Mouse (Mus musculus): Measurements from ENCODE around the gene Efnb1. TPM values are rescaled to one million over a fixed set of nuclear protein-coding genes. Genes with fewer than 3 reads are reported as not detected.

Efnb1 gene
- polyA plus RNA-seq, 1 experiment from 2014 or later = 33.8 TPM

DNA sequence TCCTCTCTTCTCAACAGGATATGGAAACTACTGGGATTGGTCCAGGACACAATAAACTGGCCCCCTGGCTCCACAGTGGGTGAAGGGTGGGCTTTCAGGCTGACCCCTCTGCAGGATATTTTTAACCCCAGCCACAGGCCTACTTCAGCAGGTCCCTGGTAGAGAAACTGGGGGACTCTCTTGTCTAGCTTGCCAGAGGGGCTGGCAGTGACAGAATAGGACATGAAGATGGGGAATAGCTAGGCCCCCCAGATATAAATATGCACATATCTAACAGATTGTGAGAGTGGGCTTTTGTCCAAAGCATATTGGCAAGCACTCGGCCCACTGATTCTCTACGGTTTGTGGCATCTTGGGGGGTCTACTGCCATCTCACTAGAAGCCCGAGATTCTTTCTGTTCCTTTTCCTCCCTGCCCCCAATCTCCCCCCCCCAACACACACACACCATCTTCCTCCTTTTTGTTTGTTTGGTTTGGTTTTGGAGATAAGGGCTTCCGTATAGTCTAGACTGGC, 29.0 kb downstream of the Efnb1 start:
- no peaks in the 10 kb centered on the region for H3K9me3 ChIP-seq
- no peak for DNase-seq (ENCODE audit: low spot score)
- 82% methylated on average over 4 of the region's 4 CpGs for WGBS
- no peak overlapping the region for H3K27ac ChIP-seq (replicated peaks)
- H3K36me3 ChIP-seq (replicated peaks) = no peaks in the 10 kb centered on the region
- H3K4me1 ChIP-seq = peaks cover 2% of the 10 kb centered on the region; the same call in 1 of the 2 replicates
- H3K4me3 ChIP-seq = no peak overlapping the region
- peaks cover 100% of the 10 kb centered on the region for H3K27me3 ChIP-seq (replicated peaks; ENCODE audit: low read depth, poor library complexity, severe bottlenecking)

DNA sequence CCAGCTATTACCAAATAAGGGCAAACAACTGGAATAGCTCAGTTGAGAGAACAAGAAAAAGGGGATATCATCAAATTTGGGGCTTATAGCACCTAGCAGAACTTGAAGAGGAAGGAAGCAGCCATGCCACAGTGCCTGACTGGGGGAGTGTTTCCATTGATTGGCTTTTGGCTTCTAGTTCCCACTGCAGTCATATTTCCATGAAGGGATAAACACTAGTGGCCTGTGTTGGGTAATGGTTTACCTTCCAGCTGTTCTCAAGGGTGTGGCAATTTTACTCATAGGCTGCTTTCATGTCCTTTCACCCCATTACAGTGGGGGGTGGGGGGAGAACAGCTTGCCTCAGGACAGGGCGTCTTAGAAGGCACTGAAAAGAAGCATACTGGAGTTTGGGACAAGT, 31.1 kb downstream of the Efnb1 start:
- Histone ChIP-seq H3K4me1 (peaks cover 2% of the 10 kb centered on the region; the same call in 1 of the 2 replicates), H3K4me3 (no peak overlapping the region), H3K9me3 (no peaks in the 10 kb centered on the region), H3K27me3 (replicated peaks; ENCODE audit: low read depth, poor library complexity, severe bottlenecking) (peaks cover 100% of the 10 kb centered on the region), H3K27ac (replicated peaks) (no peak overlapping the region), H3K36me3 (replicated peaks) (no peaks in the 10 kb centered on the region)
- WGBS = 69% methylated on average over 1 of the region's 1 CpGs
- no peak for DNase-seq (ENCODE audit: low spot score)

GRCm38 (mm10) chrX:99167550-99167949, 31.6 kb downstream of the Efnb1 start:
- Histone ChIP-seq H3K27ac (replicated peaks) (no peak overlapping the region), H3K4me1 (peaks cover 2% of the 10 kb centered on the region; the same call in 1 of the 2 replicates), H3K9me3 (no peaks in the 10 kb centered on the region), H3K4me3 (no peak overlapping the region), H3K27me3 (replicated peaks; ENCODE audit: low read depth, poor library complexity, severe bottlenecking) (peaks cover 100% of the 10 kb centered on the region), H3K36me3 (replicated peaks) (no peaks in the 10 kb centered on the region)
- DNase-seq (ENCODE audit: low spot score) = no peak
- WGBS = 68% methylated on average over 7 of the region's 7 CpGs

DNA sequence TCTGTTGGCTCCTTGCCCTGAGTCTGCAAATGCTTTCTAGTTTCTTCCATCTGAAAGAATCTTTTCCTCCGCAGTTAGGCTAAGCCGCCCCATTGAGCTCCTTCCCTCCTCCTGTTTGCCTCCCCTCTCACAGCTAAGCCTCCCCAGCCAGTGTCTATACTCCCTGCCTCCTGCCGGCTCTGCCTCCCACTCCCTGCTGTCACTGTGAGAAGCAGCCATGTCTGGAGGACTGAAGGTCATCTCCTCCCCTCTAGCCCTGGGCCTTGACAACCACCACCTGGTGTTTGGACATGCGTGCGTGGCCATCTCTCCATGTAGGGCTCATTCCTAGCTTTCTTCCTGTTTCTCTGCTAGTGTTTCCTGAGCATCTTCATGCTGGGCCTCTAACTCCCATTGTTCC, 36.4 kb downstream of the Efnb1 start:
- H3K36me3 ChIP-seq (replicated peaks) = no peaks in the 10 kb centered on the region
- no peak overlapping the region for H3K4me3 ChIP-seq
- no peak overlapping the region for H3K27ac ChIP-seq (replicated peaks)
- peaks cover 100% of the 10 kb centered on the region for H3K27me3 ChIP-seq (replicated peaks; ENCODE audit: low read depth, poor library complexity, severe bottlenecking)
- no peak for DNase-seq (ENCODE audit: low spot score)
- H3K9me3 ChIP-seq = no peaks in the 10 kb centered on the region
- H3K4me1 ChIP-seq = peaks cover 5% of the 10 kb centered on the region
- WGBS = 54% methylated on average over 5 of the region's 5 CpGs

GRCm38 (mm10) chrX:99185081-99185596, 49.2 kb downstream of the Efnb1 start:
- Histone ChIP-seq H3K4me1 (peaks cover 23% of the 10 kb centered on the region), H3K4me3 (no peak overlapping the region), H3K27ac (replicated peaks) (no peak overlapping the region), H3K9me3 (no peaks in the 10 kb centered on the region), H3K27me3 (replicated peaks; ENCODE audit: low read depth, poor library complexity, severe bottlenecking) (peaks cover 100% of the 10 kb centered on the region), H3K36me3 (replicated peaks) (no peaks in the 10 kb centered on the region)
- no peak for DNase-seq (ENCODE audit: low spot score)
- 53% methylated on average over 9 of the region's 9 CpGs for WGBS

DNA sequence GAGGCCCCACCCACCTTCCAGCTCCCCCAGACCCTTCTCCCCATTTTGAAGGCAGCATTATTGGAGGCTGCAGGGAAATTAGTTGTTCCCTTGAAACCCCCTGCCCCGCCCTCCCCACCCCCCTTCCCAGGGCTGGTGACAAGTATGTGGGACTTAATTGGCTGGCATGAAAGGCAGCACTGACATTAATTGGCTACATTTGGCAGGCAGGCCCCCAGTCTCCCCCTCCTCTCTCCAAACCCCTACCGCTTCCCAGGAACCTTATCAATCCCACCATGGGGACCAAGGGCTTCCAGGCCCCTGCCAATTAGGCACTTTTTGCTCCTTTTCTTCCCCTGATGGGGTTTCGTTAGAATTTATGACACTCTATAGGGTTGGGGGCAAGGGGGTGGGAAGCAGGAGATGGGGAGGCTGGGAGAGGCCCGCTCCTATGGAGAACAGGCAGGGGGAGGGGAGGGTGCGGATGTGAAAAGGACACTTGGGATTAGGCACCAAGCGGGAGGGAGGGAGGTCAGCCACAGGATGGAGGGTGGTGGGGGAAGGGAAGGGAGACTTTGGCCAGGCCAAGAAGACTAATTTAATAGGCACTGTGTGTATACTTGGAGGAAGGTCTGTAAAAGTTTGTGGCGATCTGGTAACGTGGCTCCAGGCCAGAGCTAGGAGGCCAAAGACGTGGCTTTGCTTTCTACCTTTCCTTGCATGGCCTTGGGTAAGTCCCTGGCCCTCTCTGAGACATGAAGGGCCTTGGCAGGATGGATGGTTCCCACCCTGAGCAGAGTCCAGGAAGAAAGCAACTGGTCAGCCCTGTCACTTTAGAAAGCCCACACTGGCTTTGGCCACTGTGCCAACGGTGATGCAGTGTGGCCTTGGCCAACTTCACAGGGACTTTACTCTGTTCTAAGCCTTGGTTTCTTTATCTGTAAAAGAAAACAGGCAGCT, 50.8 kb downstream of the Efnb1 start:
- DNase-seq (ENCODE audit: low spot score) = peak; percentile 30
- Histone ChIP-seq H3K27ac (replicated peaks) (peak overlapping the region; percentile 44; the same call in 1 of the 2 replicates), H3K27me3 (replicated peaks; ENCODE audit: low read depth, poor library complexity, severe bottlenecking) (peaks cover 100% of the 10 kb centered on the region)

GRCm38 (mm10) chrX:99191441-99192087, 55.6 kb downstream of the Efnb1 start:
- 65% methylated on average over 10 of the region's 10 CpGs for WGBS
- no peak overlapping the region for H3K4me3 ChIP-seq
- no peaks in the 10 kb centered on the region for H3K9me3 ChIP-seq
- H3K27ac ChIP-seq (replicated peaks) = no peak overlapping the region
- no peak for DNase-seq (ENCODE audit: low spot score)
- H3K36me3 ChIP-seq (replicated peaks) = no peaks in the 10 kb centered on the region
- peaks cover 26% of the 10 kb centered on the region for H3K4me1 ChIP-seq
- H3K27me3 ChIP-seq (replicated peaks; ENCODE audit: low read depth, poor library complexity, severe bottlenecking) = peaks cover 100% of the 10 kb centered on the region

More for the DNA sequence above, 50.8 kb downstream of the Efnb1 start:
- no peaks in the 10 kb centered on the region for H3K9me3 ChIP-seq
- no peaks in the 10 kb centered on the region for H3K36me3 ChIP-seq (replicated peaks)
- H3K4me1 ChIP-seq = peaks cover 27% of the 10 kb centered on the region
- no peak overlapping the region for H3K4me3 ChIP-seq
- 31% methylated on average over 10 of the region's 10 CpGs for WGBS

- H3K9me3 ChIP-seq = no peaks in the 10 kb centered on the region
- DNase-seq (ENCODE audit: low spot score) = peak; percentile 68
- 29% methylated on average over 9 of the region's 9 CpGs for WGBS
- peaks cover 55% of the 10 kb centered on the region for H3K4me1 ChIP-seq
- H3K36me3 ChIP-seq (replicated peaks) = no peaks in the 10 kb centered on the region
- peaks cover 100% of the 10 kb centered on the region for H3K27me3 ChIP-seq (replicated peaks; ENCODE audit: low read depth, poor library complexity, severe bottlenecking)
- H3K27ac ChIP-seq (replicated peaks) = peak overlapping the region; percentile 76
- H3K4me3 ChIP-seq = no peak overlapping the region
These were observed 61.0 kb downstream of the Efnb1 start for GRCm38 (mm10) chrX:99196910-99197309.

DNA sequence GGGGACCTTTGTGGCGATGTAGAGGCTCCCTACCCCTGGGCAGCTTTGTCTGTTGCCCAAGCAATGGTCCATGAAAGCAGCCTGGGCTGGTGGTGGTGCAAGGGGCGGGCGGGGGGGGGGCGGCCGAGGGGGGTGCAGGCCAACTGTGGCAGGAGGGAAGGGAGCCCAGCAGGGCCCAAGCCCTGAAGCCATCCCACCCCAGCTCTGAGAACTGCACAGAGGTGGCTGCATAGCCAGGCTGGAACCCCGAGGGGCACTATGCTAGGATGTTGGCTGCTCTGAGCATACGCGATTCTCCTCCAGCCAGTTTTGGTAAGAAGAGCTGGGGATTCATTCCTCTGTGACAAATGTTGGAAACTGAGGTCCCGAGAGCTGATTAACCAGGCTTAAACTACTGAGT, 62.6 kb downstream of the Efnb1 start:
- no peak for DNase-seq (ENCODE audit: low spot score)
- peak overlapping the region; percentile 88 for H3K27ac ChIP-seq (replicated peaks)
- 22% methylated on average over 9 of the region's 9 CpGs for WGBS
- H3K4me1 ChIP-seq = peaks cover 60% of the 10 kb centered on the region
- no peaks in the 10 kb centered on the region for H3K36me3 ChIP-seq (replicated peaks)
- H3K4me3 ChIP-seq = peak overlapping the region; percentile 46
- H3K9me3 ChIP-seq = no peaks in the 10 kb centered on the region
- peaks cover 100% of the 10 kb centered on the region for H3K27me3 ChIP-seq (replicated peaks; ENCODE audit: low read depth, poor library complexity, severe bottlenecking)

Other genes with a start within 250 kb of the Efnb1 start
- gene Ophn1, start 245.1 kb upstream of the Efnb1 start, polyA plus RNA-seq (2016; fragmentation: Nextera tagmentation; extraction: Ambion mirVana) = 12.2 and 13.3 TPM in 2 replicates
- 17.1 and 18.9 TPM in 2 replicates for gene Yipf6, start 199.8 kb upstream of the Efnb1 start, polyA plus RNA-seq (2016; fragmentation: Nextera tagmentation; extraction: Ambion mirVana)
- gene Stard8, start 132.9 kb upstream of the Efnb1 start, polyA plus RNA-seq (2016; fragmentation: Nextera tagmentation; extraction: Ambion mirVana) = 11.4 and 13.5 TPM in 2 replicates

All from embryonic facial prominence, embryonic 10.5 days (tissue).